Mouse (Mus musculus) hindlimb bud, embryonic 11.5 days (tissue): Measurements from ENCODE around the gene Foxg1.

Source experiments
- DNase-seq: peaks from one replicate; pipeline ENCODE4 v3.0.0-alpha.2; 2012; ENCODE audit warnings: low read depth, low spot score; ENCODE audit errors: extremely low spot score

Foxg1 gene

GRCm38 (mm10) chr12:49384876-49385630, 2.6 kb downstream of the Foxg1 start, which contains the start of gene Gm43517:
Gene Gm43517 (plus strand): TSS chr12:49385174.
- no peak for DNase-seq

- DNase-seq = no peak
These were observed 3.2 kb downstream of the Foxg1 start for GRCm38 (mm10) chr12:49385631-49385990.

- no peak for DNase-seq
These were observed 3.8 kb downstream of the Foxg1 start for GRCm38 (mm10) chr12:49386081-49386805.

- DNase-seq = no peak
These were observed 5.6 kb downstream of the Foxg1 start for GRCm38 (mm10) chr12:49387856-49388598.

GRCm38 (mm10) chr12:49389666-49390065, 7.2 kb downstream of the Foxg1 start:
- DNase-seq = no peak

- no peak for DNase-seq
These were observed 7.8 kb downstream of the Foxg1 start for GRCm38 (mm10) chr12:49390257-49390656.

- DNase-seq = no peak
These were observed 8.5 kb downstream of the Foxg1 start for GRCm38 (mm10) chr12:49390926-49391304.

GRCm38 (mm10) chr12:49391305-49392040, 9.0 kb downstream of the Foxg1 start:
- no peak for DNase-seq

GRCm38 (mm10) chr12:49392041-49392390, 9.6 kb downstream of the Foxg1 start:
- no peak for DNase-seq

GRCm38 (mm10) chr12:49392876-49393275, 10.4 kb downstream of the Foxg1 start:
- DNase-seq = no peak

GRCm38 (mm10) chr12:49393639-49394038, 11.2 kb downstream of the Foxg1 start:
- no peak for DNase-seq

- DNase-seq = no peak
These were observed 11.7 kb downstream of the Foxg1 start for GRCm38 (mm10) chr12:49394181-49394580.

- DNase-seq = no peak
These were observed 12.4 kb downstream of the Foxg1 start for GRCm38 (mm10) chr12:49394836-49395235.

- DNase-seq = no peak
These were observed 13.5 kb downstream of the Foxg1 start for GRCm38 (mm10) chr12:49395969-49396368.

- DNase-seq = no peak
These were observed 14.3 kb downstream of the Foxg1 start for GRCm38 (mm10) chr12:49396776-49397175.

GRCm38 (mm10) chr12:49397443-49398162, 15.1 kb downstream of the Foxg1 start:
- no peak for DNase-seq

- no peak for DNase-seq
These were observed 15.7 kb downstream of the Foxg1 start for GRCm38 (mm10) chr12:49398163-49398540.

GRCm38 (mm10) chr12:49398636-49399035, 16.2 kb downstream of the Foxg1 start:
- DNase-seq = no peak

- DNase-seq = no peak
These were observed 17.2 kb downstream of the Foxg1 start for GRCm38 (mm10) chr12:49399611-49400010.

- DNase-seq = no peak
These were observed 17.8 kb downstream of the Foxg1 start for GRCm38 (mm10) chr12:49400036-49400852.
